Mouse (Mus musculus): ENCODE results near the gene A730071L15Rik. TPM values are rescaled to one million over a fixed set of nuclear protein-coding genes. Genes with fewer than 3 reads are reported as not detected.

The A730071L15Rik gene
- total RNA-seq, 2 experiments from 2014 or later = 0.42 TPM; not detected in 1

GRCm38 (mm10) chr11:6180811-6181399 lies 18.9 kb upstream of the A730071L15Rik start:
- no peak for DNase-seq (ENCODE audit: low spot score in 2 of 2)

DNA sequence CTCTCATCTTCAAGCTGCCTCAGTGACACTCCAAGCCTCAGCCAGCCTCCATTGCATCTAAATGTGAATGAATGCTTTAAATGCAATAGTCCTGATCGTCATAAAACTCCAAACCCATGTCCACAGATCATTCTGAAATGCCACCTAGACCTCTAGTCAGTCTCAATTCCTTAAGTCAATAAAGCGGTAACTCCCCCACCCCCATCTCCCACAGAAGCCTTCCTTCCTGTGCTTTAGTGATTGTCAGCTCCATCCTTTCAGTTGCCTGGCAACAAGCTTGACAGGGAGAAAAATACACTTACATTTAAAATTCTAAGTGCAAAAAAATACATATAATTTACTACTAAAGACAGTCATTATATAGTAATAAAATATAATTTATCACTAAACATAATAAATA lies 16.6 kb upstream of the A730071L15Rik start:
- DNase-seq (ENCODE audit: low spot score in 2 of 2) = no peak

GRCm38 (mm10) chr11:6184202-6184935 lies 15.5 kb upstream of the A730071L15Rik start:
- no peak for DNase-seq (ENCODE audit: low spot score in 2 of 2)

GRCm38 (mm10) chr11:6187399-6187798 lies 12.4 kb upstream of the A730071L15Rik start:
- DNase-seq (ENCODE audit: low spot score in 2 of 2) = no peak

- peak; percentile 81 to 86 for DNase-seq (ENCODE audit: low spot score in 2 of 2)
Observed at GRCm38 (mm10) chr11:6187878-6188277, 12.0 kb upstream of the A730071L15Rik start.

GRCm38 (mm10) chr11:6196780-6197179 lies 3.0 kb upstream of the A730071L15Rik start:
- DNase-seq (ENCODE audit: low spot score in 2 of 2) = no peak

DNA sequence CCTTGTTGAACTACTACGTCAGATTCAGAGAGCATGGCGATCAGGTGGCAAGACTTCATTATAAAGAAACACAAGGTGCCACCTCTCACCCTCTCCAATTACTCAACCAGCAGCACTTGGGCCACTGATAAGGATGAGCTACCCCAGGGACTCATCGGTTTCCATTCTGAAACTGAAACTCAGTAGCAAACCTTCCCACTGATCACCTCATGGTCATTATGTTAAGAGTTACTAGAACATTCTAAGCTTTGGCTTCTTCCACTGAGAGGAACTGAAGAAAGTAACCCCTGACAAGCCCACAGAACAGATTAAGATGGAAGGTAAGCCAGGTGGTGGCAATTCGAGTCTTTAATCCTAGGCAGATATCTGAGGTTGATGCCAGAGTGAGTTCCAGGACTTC lies 1.4 kb upstream of the A730071L15Rik start:
- DNase-seq (ENCODE audit: low spot score in 2 of 2) = no peak

GRCm38 (mm10) chr11:6200087-6200569 lies 299 bp downstream of the A730071L15Rik start, which contains the start of gene Nudcd3:
TSS of gene Nudcd3 (minus strand) at chr11:6200415.
- DNase-seq (ENCODE audit: low spot score in 2 of 2) = peak; percentile 85

DNA sequence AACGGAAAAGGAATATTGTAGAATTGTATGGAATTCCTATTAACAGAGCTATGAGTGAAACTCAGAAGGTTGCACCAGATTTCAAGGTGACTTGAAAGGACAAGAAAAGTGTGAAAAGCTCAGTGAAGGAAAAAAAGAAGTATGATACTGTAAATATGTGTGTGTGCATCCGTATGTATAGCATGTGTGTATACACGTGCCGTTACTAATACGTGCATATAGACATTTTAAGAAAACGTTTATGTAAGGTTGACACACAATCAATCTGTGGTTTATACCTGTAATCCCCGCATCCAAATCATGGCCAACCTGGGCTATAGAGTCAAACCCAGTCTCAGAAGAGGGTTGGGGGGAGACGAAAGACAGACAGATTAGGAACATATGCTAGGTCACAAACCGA lies 741 bp downstream of the A730071L15Rik start:
- DNase-seq (ENCODE audit: low spot score in 2 of 2) = no peak

DNA sequence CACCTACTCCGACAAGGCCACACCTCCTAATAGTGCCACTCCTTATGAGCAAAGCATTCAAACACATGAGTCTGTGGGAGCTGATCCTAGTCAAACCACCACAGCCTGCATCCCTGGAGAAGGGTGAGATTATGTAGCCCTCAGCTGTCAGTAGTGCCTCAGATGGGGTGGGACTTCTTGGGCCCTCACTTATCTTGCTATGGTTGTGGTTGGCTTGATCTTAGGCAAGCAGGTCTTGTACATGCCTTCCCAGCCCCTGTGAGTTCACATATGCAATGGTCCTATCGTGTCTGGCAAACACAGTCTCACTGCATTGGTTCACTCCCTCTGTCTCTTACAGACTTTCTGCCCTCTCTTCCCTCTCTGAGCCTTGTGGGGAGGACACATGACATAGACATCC lies 7.3 kb downstream of the A730071L15Rik start:
- DNase-seq (ENCODE audit: low spot score in 2 of 2) = no peak

- DNase-seq (ENCODE audit: low spot score in 2 of 2) = no peak
Observed at GRCm38 (mm10) chr11:6208158-6208557, 8.3 kb downstream of the A730071L15Rik start.

GRCm38 (mm10) chr11:6216834-6217233 lies 17.0 kb downstream of the A730071L15Rik start:
- no peak for DNase-seq (ENCODE audit: low spot score in 2 of 2)

- no peak for DNase-seq (ENCODE audit: low spot score in 2 of 2)
Observed at GRCm38 (mm10) chr11:6218189-6218896, 18.5 kb downstream of the A730071L15Rik start.

GRCm38 (mm10) chr11:6219967-6220366 lies 20.1 kb downstream of the A730071L15Rik start:
- no peak for DNase-seq (ENCODE audit: low spot score in 2 of 2)

DNA sequence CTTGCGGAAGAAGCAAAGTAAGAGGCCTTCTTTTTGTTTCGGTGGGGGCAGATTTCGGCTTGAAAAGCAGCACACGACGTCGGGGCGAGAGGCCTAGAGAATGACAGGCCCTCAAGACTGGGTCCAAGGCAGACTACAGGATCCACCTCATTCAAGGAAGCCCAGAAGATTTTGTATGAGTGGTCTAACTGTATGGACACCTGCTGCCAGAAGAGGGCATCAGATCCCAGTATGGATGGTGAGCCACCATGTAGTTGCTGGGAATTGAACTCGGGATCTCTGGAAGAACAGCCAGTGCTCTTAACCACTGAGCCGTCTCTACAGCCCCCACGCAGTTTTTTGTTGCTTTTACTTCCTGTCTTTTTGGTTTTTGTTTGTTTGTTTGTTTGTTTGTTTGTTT lies 22.4 kb downstream of the A730071L15Rik start:
- no peak for DNase-seq (ENCODE audit: low spot score in 2 of 2)

GRCm38 (mm10) chr11:6224541-6225229 lies 24.9 kb downstream of the A730071L15Rik start:
- DNase-seq (ENCODE audit: low spot score in 2 of 2) = no peak

- DNase-seq (ENCODE audit: low spot score in 2 of 2) = no peak
Observed at GRCm38 (mm10) chr11:6230012-6230411, 30.2 kb downstream of the A730071L15Rik start, which contains the start of gene Npc1l1. TSS of gene Npc1l1 (minus strand) at chr11:6230143.

DNA sequence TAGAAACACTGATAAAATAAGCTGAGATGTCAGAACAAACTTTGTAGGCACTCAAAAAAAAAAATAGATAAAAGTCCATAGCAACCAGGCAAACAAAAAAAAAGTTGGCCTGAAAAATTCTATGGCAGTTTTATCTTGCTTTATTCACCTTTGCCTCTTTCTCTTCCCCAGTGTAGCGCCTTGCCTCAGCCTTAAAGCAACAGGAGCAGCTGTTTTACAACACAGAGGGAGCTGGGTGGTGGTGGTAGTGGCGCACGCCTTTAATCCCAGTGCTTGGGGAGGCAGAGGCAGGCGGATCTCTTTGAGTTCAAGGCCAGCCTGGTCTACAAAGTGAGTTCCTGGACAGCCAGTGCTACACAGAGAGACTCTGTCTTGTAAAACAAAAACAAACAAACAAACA lies 33.2 kb downstream of the A730071L15Rik start:
- no peak for DNase-seq (ENCODE audit: low spot score in 2 of 2)

- DNase-seq (ENCODE audit: low spot score in 2 of 2) = no peak
Observed at GRCm38 (mm10) chr11:6244707-6245106, 44.9 kb downstream of the A730071L15Rik start.
